ENCODE assay signal across 19 mouse cellular contexts in genomic region chr7:101938348-101938747, GRCm38 (mm10). TPM values are rescaled to one million over a fixed set of nuclear protein-coding genes. Genes with fewer than 3 reads are reported as not detected.
DNase-seq lines count a peak whose midpoint lies in the region; TF ChIP-seq lines count a peak whose summit lies in the region.
"Had no signal": no experiment of that assay in that cellular context is flagged by ENCODE, and none has a peak within 500 bp of the region (broad histone marks: within the 10 kb centered on the region; RNA-seq: fewer than 3 reads in every experiment).

No protein-coding gene starts in this region.

- peaks cover 7% of the 10 kb centered on the region; the same call in 1 of the 2 replicates for H3K4me1 ChIP-seq in kidney, adult 2 months (ENCODE audit: control insufficient read depth, insufficient read depth, low read length)

- H3K27me3 ChIP-seq in kidney, adult 2 months (replicated peaks; ENCODE audit: control insufficient read depth, insufficient read depth, low read length): no peaks in the 10 kb centered on the region
- H3K27me3 ChIP-seq: CH12.LX; forebrain, embryonic 13.5 days; heart, embryonic 13.5 days; hindbrain, embryonic 15.5 days had no signal

- DNase-seq in kidney, adult 2 months: peak; percentile 36
- DNase-seq in kidney, postnatal 10 days: no peak
- DNase-seq in brain, adult 2 months (ENCODE audit: low read depth, low spot score): peak; percentile 51
- peak; percentile 43 for DNase-seq in cerebellum, adult 8-10 months
- peak; percentile 47 to 48 for DNase-seq in cerebellum, postnatal 25 days
- DNase-seq in gastrocnemius, adult 8-10 months (ENCODE audit: low spot score in 2 of 2): no peak
- DNase-seq in spleen, postnatal 10 days (ENCODE audit: low spot score in 2 of 2): no peak
- DNase-seq: adrenal gland, adult 2 months; adrenal gland, postnatal 25 days; forebrain, postnatal 0 days; gastrocnemius, postnatal 25 days; heart, adult 11 months; heart, postnatal 36 days had no signal

- no peak overlapping the region for H3K27ac ChIP-seq in kidney, adult 2 months (ENCODE audit: insufficient read depth, low read depth, low read length)
- H3K27ac ChIP-seq: embryonic facial prominence, embryonic 10.5 days; forebrain, embryonic 13.5 days; heart, embryonic 13.5 days; hindbrain, embryonic 15.5 days had no signal

- H3K36me3 ChIP-seq in kidney, adult 2 months (ENCODE audit: control insufficient read depth, insufficient read depth, low read length): no peaks in the 10 kb centered on the region
- H3K36me3 ChIP-seq: hindbrain, embryonic 15.5 days had no signal

- TF ChIP-seq CTCF in kidney, adult 2 months (conservative IDR thresholded peaks at IDR 0.05; ENCODE audit: insufficient read depth, insufficient read length, low read depth, low read length): no peak

- no peak overlapping the region for H3K4me3 ChIP-seq in kidney, adult 2 months (ENCODE audit: insufficient read depth, low read depth, low read length)
- H3K4me3 ChIP-seq: embryonic facial prominence, embryonic 10.5 days; forebrain, embryonic 13.5 days; heart, embryonic 13.5 days; hindbrain, embryonic 15.5 days had no signal

- TF ChIP-seq POLR2A in kidney, adult 2 months (IDR thresholded peaks at IDR 0.05; ENCODE audit: low read depth, low read length): no peak

- WGBS in kidney, adult 2 months: 49% methylated on average over 2 of the region's 2 CpGs

RNA-seq across cellular contexts. Expression of gene Numa1, which starts 4.4 kb away (rescaled TPM):
- polyA plus RNA-seq in kidney, adult 2 months (2012; rRNA removed): 71.8 and 77.5 TPM in 2 replicates
- total RNA-seq in gastrocnemius, adult 8-10 months (2022): 10 to 100 TPM; 46.9 to 56.4 (median 51.8) TPM

RNA-seq across cellular contexts. Expression of gene Lrrc51, which starts 4.7 kb away (rescaled TPM):
- 19.6 and 21.6 TPM in 2 replicates for polyA plus RNA-seq in kidney, adult 2 months (2012; rRNA removed)
- 1 to 10 TPM; 3.0 to 4.3 (median 3.8) TPM for total RNA-seq in gastrocnemius, adult 8-10 months (2022)

RNA-seq across cellular contexts. Expression of gene Tomt, which starts 32.2 kb away (rescaled TPM):
- polyA plus RNA-seq in kidney, adult 2 months (2012; rRNA removed): 0.09 and 0.14 TPM in 2 replicates
- total RNA-seq in gastrocnemius, adult 8-10 months (2022): not detected
- total RNA-seq: adrenal gland, adult 2 months; adrenal gland, postnatal 25 days; forebrain, postnatal 0 days; gastrocnemius, adult 18-20 months; gastrocnemius, postnatal 25 days; heart, postnatal 36 days had no signal
- polyA plus RNA-seq: adrenal gland, adult 2 months had no signal

RNA-seq across cellular contexts. Expression of gene Lamtor1, which starts 32.6 kb away (rescaled TPM):
- 255 and 267 TPM in 2 replicates for polyA plus RNA-seq in kidney, adult 2 months (2012; rRNA removed)
- total RNA-seq in gastrocnemius, adult 8-10 months (2022): 100 to 1,000 TPM in 1 of 4 experiments, 10 to 100 TPM in 3; 92.8 to 102 (median 96.2) TPM

Comparison
In these comparisons a context has a peak if more than half of its experiments do, and no peak if none do; other contexts are left out.
1. DNase-seq: peak in kidney, adult 2 months (single experiment), brain, adult 2 months (single experiment), cerebellum, adult 8-10 months (single experiment) and cerebellum, postnatal 25 days (2 of 2); none in kidney, postnatal 10 days (single experiment), gastrocnemius, adult 8-10 months (0 of 2) and spleen, postnatal 10 days (0 of 2).